Mouse (Mus musculus) CH12.LX (cell line): ENCODE data around the gene Yjefn3.

Experiments used
- CHD1 ChIP-seq: IDR thresholded peaks from 2 replicates; pipeline ENCODE4 v1.6.1; 2012; ENCODE audit warnings: low read depth, low read length, improper control_type of control experiment, inconsistent platforms
- CHD2 ChIP-seq: IDR thresholded peaks from 2 replicates; pipeline ENCODE4 v1.6.1; 2011; ENCODE audit warnings: low read length, improper control_type of control experiment
- CTCF ChIP-seq, 2 experiments: IDR thresholded peaks in 1 of 2; conservative IDR thresholded peaks in 1 of 2; 2 replicates each; pipeline ENCODE4 v1.5.1; 2011 to 2012; ENCODE audit warnings: low read depth in 2 of 2, low read length in 2 of 2, improper control_type of control experiment in 1 of 2, inconsistent platforms in 1 of 2, mild to moderate bottlenecking in 1 of 2, moderate library complexity in 1 of 2
- E2F4 ChIP-seq: IDR thresholded peaks from 2 replicates; pipeline ENCODE4 v1.6.1; 2011; ENCODE audit warnings: low read depth, low read length, improper control_type of control experiment; ENCODE audit not compliant: insufficient replicate concordance
- EP300 ChIP-seq: IDR thresholded peaks from 2 replicates; pipeline ENCODE4 v1.6.1; 2011; ENCODE audit warnings: low read length, improper control_type of control experiment
- JUND ChIP-seq: conservative IDR thresholded peaks from 2 replicates; pipeline ENCODE4 v1.6.1; 2011; ENCODE audit warnings: low read depth, low read length, improper control_type of control experiment
- KAT2A ChIP-seq: IDR thresholded peaks from 2 replicates; pipeline ENCODE4 v1.6.1; 2012; ENCODE audit warnings: low read length, improper control_type of control experiment, inconsistent platforms; ENCODE audit not compliant: insufficient replicate concordance
- POLR2A ChIP-seq: IDR thresholded peaks from 2 replicates; pipeline ENCODE4 v1.6.1; 2011; ENCODE audit warnings: low read depth, mild to moderate bottlenecking, improper control_type of control experiment, low read length
- POLR2AphosphoS2 ChIP-seq: IDR thresholded peaks from 2 replicates; pipeline ENCODE4 v1.6.1; 2011; ENCODE audit warnings: low read depth, low read length, improper control_type of control experiment
- SIN3A ChIP-seq: IDR thresholded peaks from 2 replicates; pipeline ENCODE4 v1.6.1; 2012; ENCODE audit warnings: low read length, improper control_type of control experiment, inconsistent platforms
- TBP ChIP-seq: conservative IDR thresholded peaks from 2 replicates; pipeline ENCODE4 v1.6.1; 2011; ENCODE audit warnings: low read depth, low read length, improper control_type of control experiment
- USF1 ChIP-seq: IDR thresholded peaks from 2 replicates; pipeline ENCODE4 v1.6.1; 2014; ENCODE audit warnings: low read depth, mild to moderate bottlenecking, inconsistent platforms, low read length, improper control_type of control experiment
- ZC3H11A ChIP-seq: IDR thresholded peaks from 2 replicates; pipeline ENCODE4 v1.6.1; 2012; ENCODE audit warnings: low read depth, mild to moderate bottlenecking, inconsistent platforms, low read length, improper control_type of control experiment
- ZMIZ1 ChIP-seq: IDR thresholded peaks from 2 replicates; pipeline ENCODE4 v1.6.1; 2012; ENCODE audit warnings: low read depth, mild to moderate bottlenecking, inconsistent platforms, low read length, improper control_type of control experiment

DNA sequence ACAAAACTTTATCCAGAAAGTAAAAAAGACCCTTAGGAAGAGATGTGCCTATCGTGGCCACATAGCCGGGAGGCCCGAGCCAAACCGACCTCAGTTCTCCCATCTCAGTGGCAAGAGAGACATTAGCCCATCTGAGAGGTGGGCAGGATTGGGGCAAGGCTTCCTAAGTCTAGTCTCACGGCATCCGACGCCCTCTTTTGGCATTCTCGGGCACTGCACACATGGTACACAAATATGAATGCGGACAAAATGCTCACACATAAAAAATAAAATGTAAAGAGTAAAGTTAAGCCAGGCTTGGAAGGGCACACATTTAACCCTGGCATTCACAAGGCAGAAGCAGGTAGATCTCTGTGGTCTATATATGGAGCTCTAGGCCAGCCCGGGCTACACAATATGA, 48.6 kb downstream of the Yjefn3 start:
- TF ChIP-seq CHD2 (no peak), CTCF (conservative IDR thresholded peaks at IDR 0.05 in 1 of 2, IDR thresholded peaks at IDR 0.05 in 1 of 2; ENCODE audit: low read depth in 2 of 2, low read length in 2 of 2) (peak in 1 of 2 experiments; percentile 15; a peak in 2 of 4 replicates), ZMIZ1 (no peak), POLR2A (no peak), ZC3H11A (no peak), JUND (no peak), TBP (no peak), SIN3A (no peak), USF1 (no peak), KAT2A (no peak), POLR2AphosphoS2 (no peak), EP300 (no peak), E2F4 (no peak), CHD1 (no peak)
